Mouse (Mus musculus) gastrocnemius, adult 2 months (tissue): ENCODE data around the gene Pdgfb. TPM values are rescaled to one million over a fixed set of nuclear protein-coding genes. Genes with fewer than 3 reads are reported as not detected.

ENCODE experiments used
- DNase-seq: peaks from one replicate; pipeline ENCODE4 v3.0.0; 2022
- H3K27ac ChIP-seq: fragments of 200-600 bp; 2 replicates; pipeline ENCODE4 v1.8.1; 2022; ENCODE audit warnings: mild to moderate bottlenecking
- H3K4me3 ChIP-seq: fragments of 200-600 bp; 2 replicates; pipeline ENCODE4 v1.8.1; 2022; ENCODE audit warnings: mild to moderate bottlenecking, moderate library complexity
- CTCF ChIP-seq: fragments of 200-600 bp; IDR thresholded peaks from 2 replicates; pipeline ENCODE4 v1.8.1; 2022; ENCODE audit warnings: antibody characterized with exemption, mild to moderate bottlenecking, moderate library complexity
- intact Hi-C: fragments of 180-260 bp; cut with DNase I; formaldehyde crosslinking; loops from one replicate; pipeline ENCODE4 v1.15.1; 2025
- total RNA-seq, 2 experiments: library from RNA; stranded (reverse); gene quantifications; 2 replicates each; pipeline ENCODE4 v1.2.3; 2021

Gene Pdgfb
- total RNA-seq, 2 experiments from 2014 or later, result 14.3 to 17.3 TPM

DNA sequence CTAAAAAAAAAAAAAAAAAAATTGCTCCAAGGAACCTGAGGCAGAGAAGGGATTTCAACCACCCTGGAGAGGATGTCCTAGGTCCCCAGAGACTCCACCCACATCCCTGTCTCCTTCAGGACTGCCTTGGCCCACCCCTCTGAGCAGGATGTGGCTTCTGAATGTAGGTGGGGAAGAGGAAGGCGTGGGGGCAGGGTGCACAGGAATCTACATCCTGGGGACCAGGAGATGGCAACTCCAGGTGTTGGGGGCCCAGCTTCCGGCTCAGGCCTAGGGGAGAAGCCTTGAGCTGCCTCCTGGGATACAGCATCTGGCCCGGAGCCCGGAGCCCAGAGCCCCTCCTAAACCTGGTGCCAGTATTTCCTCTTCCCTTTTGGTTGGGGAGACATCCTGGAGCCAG is 35.3 kb upstream of the Pdgfb start:
- intact Hi-C loops, result loop anchor here (1.0 to 5.0 kb wide), 2 partner anchors 38 to 99 kb away; partner anchors contain the start of gene Pdgfb
- DNase-seq, result peak; percentile 68
- no peak for TF ChIP-seq CTCF
- Histone ChIP-seq H3K4me3 (no peak overlapping the region), H3K27ac (peak overlapping the region; percentile 88)

DNA sequence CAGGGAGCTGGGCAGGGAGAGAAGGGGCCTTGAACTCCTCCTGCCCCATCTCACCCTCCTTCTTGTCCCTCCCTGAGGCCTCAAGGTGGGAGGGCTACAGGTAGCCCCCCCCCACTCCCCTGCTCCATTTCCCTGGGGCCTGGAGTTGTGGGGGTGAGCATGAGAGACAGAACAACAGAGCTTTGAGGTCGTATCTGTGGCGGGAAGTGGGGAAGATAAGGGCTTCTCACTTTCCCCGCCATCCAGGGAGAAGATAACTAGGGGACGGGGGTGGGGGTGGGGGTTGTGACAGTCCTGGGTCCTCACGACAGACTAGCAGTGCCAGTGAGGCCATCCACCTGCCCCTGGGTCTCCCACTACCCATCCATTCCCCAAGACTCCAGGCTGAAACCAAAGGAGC is 33.2 kb upstream of the Pdgfb start:
- H3K4me3 ChIP-seq, result no peak overlapping the region
- no peak for TF ChIP-seq CTCF
- intact Hi-C loops, result no loop called here
- H3K27ac ChIP-seq, result no peak overlapping the region
- DNase-seq, result no peak

DNA sequence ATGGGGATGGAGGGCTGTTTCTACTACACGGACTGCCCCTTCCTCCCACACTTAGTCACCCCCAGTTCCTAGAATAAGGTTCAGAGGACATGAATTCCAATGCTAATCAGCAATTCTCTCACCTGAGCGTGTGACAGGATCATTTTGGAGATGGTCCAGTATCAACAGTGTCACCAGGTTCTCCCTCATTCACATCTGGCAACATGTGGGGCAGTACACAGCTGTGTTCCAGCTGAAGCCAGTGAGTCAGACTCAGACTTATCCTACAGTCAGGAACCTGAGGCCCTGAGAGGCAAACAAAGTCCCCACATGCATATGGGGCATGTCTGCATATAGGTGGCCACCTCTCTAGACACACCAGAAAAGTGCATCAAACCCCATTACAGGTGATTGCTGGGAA is 32.5 kb upstream of the Pdgfb start:
- no peak overlapping the region for H3K27ac ChIP-seq

DNA sequence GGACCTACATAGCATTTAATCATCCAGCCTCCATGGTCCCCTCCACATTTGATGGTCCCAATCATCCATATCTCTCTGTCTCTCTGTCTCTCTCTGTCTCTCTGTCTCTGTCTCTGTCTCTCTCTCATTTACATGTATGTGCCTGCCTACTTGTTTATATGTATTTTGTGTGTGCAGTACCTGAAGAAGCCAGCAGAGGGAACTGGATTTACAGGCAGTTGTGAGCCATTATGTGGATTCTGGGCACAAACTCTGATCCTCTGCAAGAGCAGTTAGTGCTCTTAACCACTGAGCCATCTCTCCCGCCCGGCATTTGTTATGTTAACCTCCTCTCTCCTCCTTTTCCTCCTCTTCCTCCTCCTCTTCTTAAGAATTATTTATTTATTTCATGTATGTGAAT is 31.0 kb upstream of the Pdgfb start:
- no peak overlapping the region for H3K4me3 ChIP-seq
- no peak overlapping the region for H3K27ac ChIP-seq
- no peak for DNase-seq
- peak; percentile 11; the same call in 1 of the 2 replicates for TF ChIP-seq CTCF
- intact Hi-C loops, result no loop called here

More for the DNA sequence above, 32.5 kb upstream of the Pdgfb start:
- intact Hi-C loops, result no loop called here
- no peak for DNase-seq
- H3K4me3 ChIP-seq, result no peak overlapping the region
- no peak for TF ChIP-seq CTCF

DNA sequence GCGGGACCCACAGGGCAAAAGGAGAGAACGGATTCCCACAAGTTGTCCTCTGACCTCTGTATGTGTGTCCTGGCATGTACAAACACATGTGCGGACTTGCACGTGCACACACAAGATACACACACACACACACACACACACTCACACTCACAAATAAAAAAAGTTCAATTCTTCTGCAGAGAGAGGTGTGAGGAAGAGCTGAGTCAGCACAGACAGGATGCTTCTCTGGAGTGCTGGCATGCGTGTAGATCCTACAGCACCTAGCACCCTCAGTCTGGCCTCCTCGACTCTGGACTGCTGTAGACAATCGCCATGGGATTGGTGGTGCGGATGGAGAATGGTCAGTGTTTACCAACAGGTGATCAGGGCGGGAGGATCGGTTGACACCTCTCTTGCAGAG is 29.5 kb upstream of the Pdgfb start:
- Histone ChIP-seq H3K27ac (no peak overlapping the region), H3K4me3 (no peak overlapping the region)
- DNase-seq, result no peak
- intact Hi-C loops, result no loop called here
- no peak for TF ChIP-seq CTCF

DNA sequence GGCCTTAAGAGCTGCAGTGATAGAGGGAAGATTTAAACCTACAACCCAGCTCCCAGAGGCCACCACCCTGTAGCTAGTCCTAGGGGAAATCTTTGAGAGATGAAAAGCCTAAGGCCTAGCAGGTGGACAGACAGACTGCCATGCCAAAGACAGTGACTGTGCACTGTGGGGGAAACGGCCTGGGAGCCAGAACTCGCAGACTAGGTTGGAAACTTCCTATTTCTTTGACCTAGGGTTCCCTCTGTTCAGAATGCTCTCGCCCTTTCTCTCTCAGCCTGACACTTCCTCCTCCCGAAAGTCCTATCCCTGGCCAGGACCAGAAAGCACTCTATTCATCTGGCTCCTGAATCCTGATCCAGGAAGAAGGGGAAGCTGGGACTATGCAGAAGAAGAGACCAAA is 27.4 kb upstream of the Pdgfb start:
- TF ChIP-seq CTCF, result no peak
- Histone ChIP-seq H3K27ac (peak overlapping the region; percentile 9), H3K4me3 (no peak overlapping the region)
- DNase-seq, result no peak
- intact Hi-C loops, result no loop called here

DNA sequence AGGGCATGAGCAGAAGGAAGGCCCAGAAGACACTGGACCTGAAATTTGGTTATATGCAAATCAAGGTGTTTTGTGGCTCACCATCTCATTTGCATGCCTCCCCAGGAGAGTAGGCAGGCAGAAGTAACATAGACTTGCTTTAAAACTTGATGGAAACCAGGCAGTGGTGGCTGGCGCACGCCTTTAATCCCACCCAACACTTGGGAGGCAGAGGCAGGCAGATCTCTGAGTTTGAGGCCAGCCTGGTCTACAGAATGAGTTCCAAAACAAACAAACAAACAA is 23.3 kb upstream of the Pdgfb start:
- TF ChIP-seq CTCF, result no peak
- Histone ChIP-seq H3K4me3 (no peak overlapping the region), H3K27ac (no peak overlapping the region)
- intact Hi-C loops, result no loop called here
- no peak for DNase-seq

DNA sequence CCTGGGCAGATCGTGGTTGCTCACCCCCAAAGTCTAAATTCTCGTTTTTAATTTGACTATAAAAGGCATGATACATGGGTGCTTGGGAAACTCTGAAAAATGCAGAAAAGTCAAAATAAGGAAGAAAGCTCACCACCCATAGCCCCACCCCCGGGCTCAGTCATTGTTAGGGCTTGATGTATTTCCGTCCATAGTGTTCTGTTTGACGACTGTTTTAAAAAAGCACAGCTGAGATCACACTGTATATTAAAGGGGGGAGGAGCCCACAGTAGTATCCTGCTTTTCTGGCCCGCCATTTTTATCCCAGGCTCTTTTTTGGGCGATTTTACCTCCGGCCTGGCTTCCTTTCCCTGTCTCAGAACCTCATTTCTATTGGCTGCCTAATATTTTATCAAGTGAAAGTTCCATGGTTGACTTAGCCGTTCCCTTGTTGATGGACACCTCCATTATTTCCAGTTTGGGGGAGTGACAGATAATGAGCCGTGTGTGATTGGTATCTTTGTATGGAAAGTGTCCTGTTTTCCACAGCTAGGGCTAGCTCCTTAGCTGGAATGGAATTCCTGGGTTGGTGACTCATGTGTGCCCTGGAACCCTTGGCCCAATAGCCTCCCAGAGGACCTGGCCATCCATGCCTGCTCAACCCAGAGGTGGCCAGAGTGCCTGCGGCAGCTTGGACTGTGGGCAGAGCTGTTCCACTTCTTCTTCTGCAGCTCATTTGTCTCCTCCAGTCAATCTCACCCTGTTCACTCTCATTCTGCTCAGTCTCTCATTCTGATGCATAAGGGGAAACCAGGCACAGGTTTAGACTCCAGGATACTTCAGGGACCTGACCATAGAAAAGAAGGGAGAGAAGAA is 22.7 kb upstream of the Pdgfb start:
- TF ChIP-seq CTCF, result no peak
- intact Hi-C loops, result no loop called here
- Histone ChIP-seq H3K27ac (no peak overlapping the region; the same call in 1 of the 2 replicates), H3K4me3 (no peak overlapping the region)
- DNase-seq, result no peak

DNA sequence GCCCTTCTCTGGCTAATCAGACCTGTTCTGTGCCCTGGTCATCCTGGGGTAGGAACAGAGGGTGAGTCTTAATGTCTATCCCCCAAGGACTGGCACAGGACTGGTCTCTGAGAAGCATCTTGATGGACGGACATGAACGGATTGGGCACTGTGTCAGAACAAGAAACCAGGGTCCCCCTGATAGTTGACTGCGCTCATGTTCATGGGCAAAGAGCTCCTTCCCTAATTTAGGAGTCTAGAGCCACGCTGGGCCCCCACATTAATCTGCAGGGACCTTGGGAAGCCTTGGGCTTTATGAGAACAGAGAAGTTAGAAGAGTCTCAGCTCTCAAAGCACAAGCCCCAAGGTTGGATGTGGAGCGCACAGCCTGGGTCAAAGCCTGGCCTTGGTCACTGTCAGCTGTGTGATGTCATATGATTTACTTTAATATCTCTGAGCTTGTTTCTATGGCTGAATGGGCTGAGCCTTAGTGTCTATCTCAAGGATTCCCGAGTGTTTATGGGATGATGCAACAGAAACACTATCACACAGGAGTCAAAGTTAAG is 20.6 kb upstream of the Pdgfb start:
- no peak overlapping the region for H3K27ac ChIP-seq
- intact Hi-C loops, result no loop called here
- TF ChIP-seq CTCF, result no peak
- no peak for DNase-seq
- H3K4me3 ChIP-seq, result no peak overlapping the region

DNA sequence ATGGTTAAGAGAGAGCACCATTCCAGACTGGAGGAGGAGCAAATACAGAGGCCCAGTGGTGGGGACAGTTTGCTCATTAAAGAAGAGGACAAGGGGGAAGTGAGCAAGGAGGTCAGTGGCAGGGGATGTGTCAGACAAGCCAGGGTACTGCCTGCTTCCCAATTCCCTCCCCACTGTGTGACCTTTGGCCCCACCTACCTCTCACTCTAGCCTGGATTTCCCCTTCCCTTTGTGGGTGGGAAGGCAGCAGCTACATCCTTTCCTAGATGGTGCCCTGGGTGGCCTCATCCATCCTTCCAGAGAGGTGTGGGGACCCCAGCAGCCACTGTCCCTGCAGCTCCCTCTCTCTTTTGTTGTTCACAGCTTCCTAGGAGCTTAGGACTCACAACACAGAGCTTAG is 20.1 kb upstream of the Pdgfb start:
- intact Hi-C loops, result no loop called here
- no peak for DNase-seq
- no peak for TF ChIP-seq CTCF
- Histone ChIP-seq H3K4me3 (no peak overlapping the region), H3K27ac (no peak overlapping the region)

DNA sequence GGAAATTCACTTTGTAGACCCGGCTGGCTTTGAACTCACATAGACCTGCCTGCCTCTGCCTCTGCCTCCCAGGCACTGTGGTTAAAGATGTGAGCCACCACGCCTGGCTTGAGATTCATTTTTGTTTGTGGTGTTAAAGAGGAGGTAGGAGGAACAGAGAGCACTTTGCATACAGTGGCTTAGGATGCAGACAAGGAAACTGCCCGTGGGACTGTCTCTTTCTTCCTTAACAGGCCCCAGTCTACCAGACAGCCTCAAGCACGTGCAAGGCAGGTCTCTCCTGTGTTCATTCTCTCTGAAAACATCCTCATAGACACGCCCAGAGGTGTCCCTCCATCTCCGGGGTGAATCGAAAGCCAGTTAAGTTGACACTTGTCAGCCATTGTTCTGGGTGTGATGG is 19.6 kb upstream of the Pdgfb start:
- no peak overlapping the region for H3K4me3 ChIP-seq
- H3K27ac ChIP-seq, result no peak overlapping the region
- no peak for TF ChIP-seq CTCF
- DNase-seq, result no peak
- intact Hi-C loops, result no loop called here

DNA sequence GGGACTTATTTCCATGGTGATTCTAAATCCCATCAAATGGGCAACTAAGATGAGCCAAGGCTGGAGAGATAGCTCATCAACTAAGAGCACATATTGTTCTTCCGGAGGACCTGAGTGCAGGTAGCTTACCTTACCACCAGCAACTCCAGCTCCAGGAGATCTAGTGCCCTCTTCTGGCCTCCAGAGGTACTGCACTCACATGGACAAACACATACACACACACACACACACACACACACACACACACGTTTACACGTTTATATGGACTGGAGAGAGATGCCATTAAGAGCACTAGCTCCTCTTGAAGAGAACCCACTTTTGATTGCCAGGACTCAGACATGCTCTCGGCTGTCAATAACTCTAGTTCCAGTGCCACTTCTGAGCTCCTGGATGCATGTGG is 16.4 kb upstream of the Pdgfb start:
- Histone ChIP-seq H3K27ac (no peak overlapping the region), H3K4me3 (no peak overlapping the region)
- TF ChIP-seq CTCF, result peak; percentile 35; the same call in 1 of the 2 replicates
- no peak for DNase-seq
- intact Hi-C loops, result no loop called here

DNA sequence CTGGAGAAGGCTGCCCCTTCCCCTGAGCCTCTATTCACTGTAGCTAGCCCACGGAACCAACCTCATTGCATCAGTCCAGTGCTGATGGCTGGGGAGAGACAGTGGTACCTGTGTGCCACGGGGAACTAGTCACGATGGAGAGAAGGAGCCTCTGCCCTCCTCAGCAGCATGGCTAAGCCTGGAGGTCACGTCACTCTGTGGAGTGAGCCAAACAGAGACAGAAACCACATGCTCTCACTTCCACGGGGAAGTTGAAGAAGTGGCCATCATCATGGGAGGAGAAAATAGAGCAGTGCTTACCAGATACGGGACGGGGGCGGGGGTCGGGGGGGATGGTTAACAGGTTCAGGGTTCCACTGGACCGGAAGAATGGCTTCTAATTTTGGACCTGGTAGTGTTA is 15.6 kb upstream of the Pdgfb start:
- DNase-seq, result no peak
- TF ChIP-seq CTCF, result no peak
- Histone ChIP-seq H3K4me3 (no peak overlapping the region), H3K27ac (no peak overlapping the region)
- intact Hi-C loops, result no loop called here

DNA sequence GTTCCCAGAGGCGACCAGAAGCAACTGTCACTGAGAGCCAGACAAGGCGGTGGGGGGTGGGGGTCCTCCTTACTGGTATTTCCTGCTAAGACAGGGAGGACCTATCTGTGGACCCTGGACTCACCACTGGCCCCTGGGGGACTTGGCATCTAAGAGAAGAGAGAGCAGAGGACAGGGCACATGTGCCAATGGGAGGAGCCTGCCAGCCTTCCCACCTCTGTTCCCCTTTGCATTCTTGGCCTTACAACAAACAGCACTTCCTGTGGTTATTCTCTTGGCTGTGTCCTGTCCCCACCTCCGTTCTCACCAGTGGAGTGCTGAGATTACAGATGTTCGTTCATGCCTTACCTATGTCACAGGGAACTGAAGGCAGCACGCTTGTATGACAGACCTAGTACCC is 14.1 kb upstream of the Pdgfb start:
- intact Hi-C loops, result no loop called here
- no peak for DNase-seq
- no peak overlapping the region for H3K27ac ChIP-seq
- no peak overlapping the region for H3K4me3 ChIP-seq
- no peak for TF ChIP-seq CTCF
